Mouse (Mus musculus) heart, embryonic 14.5 days (tissue): ENCODE results near the gene Fam19a1. TPM values are rescaled to one million over a fixed set of nuclear protein-coding genes. Genes with fewer than 3 reads are reported as not detected.

Experiments
- ATAC-seq: fragments of 200-750 bp; cut with Nextera tagmentation; 2 replicates; pipeline ENCODE4 v1.8.0; 2017; ENCODE audit warnings: low read depth, moderate TSS enrichment; ENCODE audit not compliant: insufficient number of reproducible peaks, insufficient read depth, low FRiP score
- H3K27ac ChIP-seq, 2 experiments: fragments of 200-500 bp in 1 of 2; fragments of 300-500 bp in 1 of 2; sonication (generic) in 1 of 2; replicated peaks in 1 of 2; 2 replicates each; pipeline ENCODE4 v1.5.1; 2012 to 2014; ENCODE audit warnings: low read depth in 2 of 2, low read length in 2 of 2, control low read depth in 1 of 2, mild to moderate bottlenecking in 1 of 2, mixed read lengths in 1 of 2; ENCODE audit not compliant: control insufficient read depth in 1 of 2, insufficient read depth in 1 of 2
- H3K27me3 ChIP-seq: fragments of 300-500 bp; sonication (generic); 2 replicates; pipeline ENCODE4 v1.6.1; 2014; ENCODE audit warnings: mild to moderate bottlenecking, low read length, control low read depth; ENCODE audit not compliant: control insufficient read depth, insufficient read depth
- H3K36me3 ChIP-seq: fragments of 300-500 bp; sonication (generic); 2 replicates; pipeline ENCODE4 v1.6.1; 2014; ENCODE audit warnings: mild to moderate bottlenecking, control low read depth, low read length, mixed read lengths; ENCODE audit not compliant: control insufficient read depth, insufficient read depth
- H3K4me1 ChIP-seq, 2 experiments: fragments of 200-500 bp in 1 of 2; fragments of 300-500 bp in 1 of 2; sonication (generic) in 1 of 2; 2 replicates each; pipeline ENCODE4 v1.6.1; 2012 to 2014; ENCODE audit warnings: low read length in 2 of 2, control low read depth in 1 of 2, mixed read lengths in 1 of 2; ENCODE audit not compliant: control insufficient read depth in 2 of 2, insufficient read depth in 2 of 2
- H3K4me2 ChIP-seq: fragments of 300-500 bp; sonication (generic); 2 replicates; pipeline ENCODE4 v1.6.1; 2014; ENCODE audit warnings: mild to moderate bottlenecking, low read length
- H3K4me3 ChIP-seq, 2 experiments: fragments of 200-500 bp in 1 of 2; fragments of 300-500 bp in 1 of 2; sonication (generic) in 1 of 2; 2 replicates each; pipeline ENCODE4 v1.5.1; 2012 to 2014; ENCODE audit warnings: low read length in 2 of 2, mild to moderate bottlenecking in 2 of 2, control low read depth in 1 of 2, low read depth in 1 of 2, moderate library complexity in 1 of 2; ENCODE audit not compliant: control insufficient read depth in 1 of 2, insufficient read depth in 1 of 2
- H3K9ac ChIP-seq: fragments of 300-500 bp; sonication (generic); 2 replicates; pipeline ENCODE4 v1.6.1; 2014; ENCODE audit warnings: mild to moderate bottlenecking, low read length
- H3K9me3 ChIP-seq: fragments of 300-500 bp; sonication (generic); 2 replicates; pipeline ENCODE4 v1.6.1; 2016; ENCODE audit warnings: low read length, control low read depth; ENCODE audit not compliant: control insufficient read depth
- WGBS: fragments of 180-500 bp; shearing (Covaris S2); extraction: QIAGEN DNeasy Blood & Tissue Kit; methylation state at CpG from one replicate; pipeline ENCODE4 v1.1.7; 2014; 5-methylcytosine and 5-hydroxymethylcytosine counted together
- polyA plus RNA-seq: library from polyadenylated mRNA; unstranded; fragments of >200 nt; fragmentation: Nextera tagmentation; extraction: Ambion mirVana; gene quantifications from 2 replicates; pipeline ENCODE4 v1.2.1, GENCODE M21; 2014

The Fam19a1 gene
- polyA plus RNA-seq, 1 experiment from 2014 or later, result 0.11 TPM

- H3K27ac ChIP-seq, result no peak overlapping the region
- H3K9me3 ChIP-seq, result no peaks in the 10 kb centered on the region
- no peak overlapping the region for H3K9ac ChIP-seq
- H3K4me3 ChIP-seq, result no peak overlapping the region
- no peaks in the 10 kb centered on the region for H3K4me1 ChIP-seq
- H3K4me2 ChIP-seq, result no peak overlapping the region
- 79% methylated on average over 2 of the region's 2 CpGs for WGBS
- no peak for ATAC-seq
- H3K36me3 ChIP-seq, result no peaks in the 10 kb centered on the region
- H3K27me3 ChIP-seq, result no peaks in the 10 kb centered on the region
These were observed 322.6 kb downstream of the Fam19a1 start for GRCm38 (mm10) chr6:96435545-96435944.

DNA sequence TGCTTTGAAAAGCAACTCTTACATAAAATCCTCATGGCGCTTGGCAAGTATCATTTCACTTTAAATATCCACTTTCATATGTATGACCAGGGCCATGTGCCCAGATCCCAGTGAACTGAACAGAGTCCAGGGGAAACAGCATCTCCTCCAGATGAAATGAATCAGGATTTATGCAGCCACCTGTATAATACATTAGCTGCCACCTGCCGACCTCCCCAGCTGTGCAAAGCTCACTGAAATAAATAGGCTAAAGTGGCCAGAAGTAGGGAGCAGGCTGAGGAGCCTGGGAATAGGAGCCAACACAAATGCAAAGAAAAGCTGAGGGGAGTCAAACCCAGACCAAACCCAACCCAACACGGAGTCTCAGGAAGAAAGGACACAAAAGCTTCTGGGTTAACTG is 324.9 kb downstream of the Fam19a1 start:
- Histone ChIP-seq H3K4me1 (no peaks in the 10 kb centered on the region), H3K4me3 (no peak overlapping the region), H3K27me3 (no peaks in the 10 kb centered on the region), H3K27ac (no peak overlapping the region), H3K9ac (no peak overlapping the region), H3K4me2 (no peak overlapping the region), H3K36me3 (no peaks in the 10 kb centered on the region), H3K9me3 (no peaks in the 10 kb centered on the region)
- no peak for ATAC-seq
- WGBS, result 76% methylated on average over 3 of the region's 3 CpGs

DNA sequence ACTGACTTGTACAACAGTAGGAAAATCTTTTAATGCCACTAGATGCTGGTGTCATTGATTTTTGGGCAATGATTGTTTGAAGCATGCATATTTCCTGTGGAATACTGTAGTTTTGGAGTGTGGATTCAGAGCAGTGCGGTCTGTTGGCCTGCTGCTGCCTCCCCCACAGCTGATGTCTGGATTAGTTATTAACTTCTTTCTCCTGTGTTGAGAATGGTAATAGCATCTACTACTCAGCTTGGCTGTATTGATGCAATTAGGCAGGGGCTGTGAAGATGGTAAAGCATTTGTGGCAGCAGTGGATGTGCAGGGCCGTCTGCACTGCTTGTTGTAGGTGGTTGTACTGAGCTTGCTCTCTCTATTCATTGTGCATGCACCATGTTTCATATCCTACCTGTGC is 326.5 kb downstream of the Fam19a1 start:
- Histone ChIP-seq H3K27me3 (no peaks in the 10 kb centered on the region), H3K4me2 (no peak overlapping the region), H3K9me3 (no peaks in the 10 kb centered on the region), H3K4me1 (no peaks in the 10 kb centered on the region), H3K4me3 (no peak overlapping the region), H3K9ac (no peak overlapping the region), H3K27ac (no peak overlapping the region), H3K36me3 (no peaks in the 10 kb centered on the region)
- ATAC-seq, result no peak
- WGBS, result 71% methylated on average over 2 of the region's 2 CpGs

DNA sequence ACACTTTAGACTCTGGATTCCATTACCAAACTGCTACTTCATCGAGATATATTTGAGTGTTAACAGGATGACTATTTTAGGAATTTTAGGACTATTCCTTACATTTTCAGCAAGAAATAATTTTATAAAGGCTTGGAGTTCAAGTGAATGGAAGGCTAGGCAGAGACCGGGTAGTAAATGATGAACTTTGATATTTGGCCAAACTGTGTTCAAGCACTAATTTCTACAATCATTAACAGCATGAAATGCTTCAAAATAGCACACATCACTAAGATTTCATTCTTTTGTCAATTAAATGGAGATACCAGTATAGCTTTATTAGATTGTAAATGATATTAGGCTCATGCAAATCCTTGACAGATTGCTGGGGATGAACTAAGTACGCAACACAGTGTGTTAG is 329.0 kb downstream of the Fam19a1 start:
- Histone ChIP-seq H3K9me3 (no peaks in the 10 kb centered on the region), H3K36me3 (no peaks in the 10 kb centered on the region), H3K4me2 (no peak overlapping the region), H3K4me3 (no peak overlapping the region), H3K4me1 (no peaks in the 10 kb centered on the region), H3K27ac (no peak overlapping the region), H3K27me3 (no peaks in the 10 kb centered on the region), H3K9ac (no peak overlapping the region)
- WGBS, result 84% methylated on average over 3 of the region's 3 CpGs
- ATAC-seq, result no peak

- no peak for ATAC-seq
- Histone ChIP-seq H3K9me3 (no peaks in the 10 kb centered on the region), H3K27me3 (no peaks in the 10 kb centered on the region), H3K4me3 (no peak overlapping the region), H3K4me1 (no peaks in the 10 kb centered on the region), H3K27ac (no peak overlapping the region), H3K4me2 (no peak overlapping the region), H3K9ac (no peak overlapping the region), H3K36me3 (no peaks in the 10 kb centered on the region)
- WGBS, result 83% methylated on average over 4 of the region's 4 CpGs
These were observed 334.5 kb downstream of the Fam19a1 start for GRCm38 (mm10) chr6:96447466-96447865.

DNA sequence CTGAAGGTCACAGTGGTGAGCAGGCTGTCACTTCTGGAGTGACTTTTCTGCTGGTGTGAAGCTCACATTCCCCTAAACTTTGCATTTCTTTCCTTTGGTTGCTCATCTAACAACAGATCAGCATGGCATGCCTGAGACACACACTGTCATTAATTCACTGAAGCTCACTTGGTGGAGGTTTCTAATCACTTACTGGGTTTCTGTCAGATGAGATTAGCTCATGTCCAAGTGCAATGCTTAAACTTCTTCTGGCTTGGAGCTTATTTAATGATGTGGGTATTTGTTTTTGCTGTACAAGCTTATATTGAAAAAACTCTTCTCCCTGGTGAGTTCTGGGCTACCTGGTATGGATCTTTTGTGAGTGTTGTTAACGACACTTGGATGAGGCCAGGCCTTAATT is 343.3 kb downstream of the Fam19a1 start:
- no peak for ATAC-seq
- H3K4me1 ChIP-seq, result 0 out of 4 replicates have a peak, but pooled peaks cover 0 to 4% of the 10 kb centered on the region in 2 experiments
- 83% methylated on average over 1 of the region's 1 CpGs for WGBS
- no peak overlapping the region for H3K4me3 ChIP-seq
- no peaks in the 10 kb centered on the region for H3K9me3 ChIP-seq
- no peak overlapping the region for H3K27ac ChIP-seq
- H3K9ac ChIP-seq, result no peak overlapping the region
- H3K36me3 ChIP-seq, result no peaks in the 10 kb centered on the region
- no peaks in the 10 kb centered on the region for H3K27me3 ChIP-seq
- H3K4me2 ChIP-seq, result no peak overlapping the region

GRCm38 (mm10) chr6:96457590-96458259 is 344.8 kb downstream of the Fam19a1 start:
- no peak overlapping the region for H3K4me3 ChIP-seq
- H3K9me3 ChIP-seq, result no peaks in the 10 kb centered on the region
- no peak overlapping the region for H3K27ac ChIP-seq
- no peaks in the 10 kb centered on the region for H3K36me3 ChIP-seq
- WGBS, result 52% methylated on average over 6 of the region's 6 CpGs
- H3K27me3 ChIP-seq, result no peaks in the 10 kb centered on the region
- no peak for ATAC-seq
- no peak overlapping the region for H3K4me2 ChIP-seq
- 0 out of 4 replicates have a peak, but pooled peaks cover 0 to 4% of the 10 kb centered on the region in 2 experiments for H3K4me1 ChIP-seq
- H3K9ac ChIP-seq, result no peak overlapping the region

DNA sequence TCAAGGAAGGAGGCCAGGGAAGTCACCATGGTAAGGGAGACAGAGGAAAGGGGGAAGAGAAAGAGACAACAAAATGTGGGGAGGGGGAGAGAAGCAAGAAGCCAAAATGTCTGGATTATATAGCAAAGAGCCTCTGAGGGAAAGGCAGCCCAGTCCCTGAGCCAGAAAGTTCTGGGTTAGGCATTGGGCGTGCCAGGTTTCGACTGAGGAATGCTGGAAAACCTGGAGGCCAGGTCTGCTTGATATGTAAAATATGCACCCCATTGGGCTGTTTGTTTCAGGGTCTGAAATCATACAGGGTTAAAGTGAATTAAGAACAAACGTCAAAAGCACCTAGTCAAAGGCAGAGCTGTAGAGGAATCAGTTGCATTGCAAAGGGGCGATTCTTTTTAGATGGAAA is 346.1 kb downstream of the Fam19a1 start:
- Histone ChIP-seq H3K9ac (no peak overlapping the region), H3K4me2 (no peak overlapping the region), H3K27me3 (no peaks in the 10 kb centered on the region), H3K9me3 (no peaks in the 10 kb centered on the region), H3K4me3 (no peak overlapping the region), H3K36me3 (no peaks in the 10 kb centered on the region), H3K27ac (no peak overlapping the region), H3K4me1 (0 out of 4 replicates have a peak, but pooled peaks cover 0 to 4% of the 10 kb centered on the region in 2 experiments)
- ATAC-seq, result no peak
- WGBS, result 54% methylated on average over 4 of the region's 4 CpGs
